Mouse (Mus musculus): ENCODE data around the gene Gm45062.

DNA sequence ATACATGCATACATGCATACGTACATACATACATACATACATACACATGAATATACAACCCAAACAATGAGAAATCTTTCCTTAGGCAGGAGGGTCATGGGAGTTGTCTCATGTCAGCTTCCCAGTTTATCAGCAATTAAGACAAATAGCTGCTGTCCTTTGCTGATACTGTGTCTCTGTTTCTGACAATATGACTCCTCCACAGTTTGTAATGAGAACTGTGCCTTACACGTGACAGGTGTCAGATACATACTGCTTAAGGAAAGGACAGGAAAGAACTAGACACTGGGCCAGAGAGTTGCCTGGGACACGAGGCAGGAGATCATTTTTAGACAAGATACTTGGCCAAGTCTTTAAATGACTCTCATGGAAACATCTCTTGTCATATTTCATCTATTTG is 215.1 kb downstream of the Gm45062 start:
- TF ChIP-seq EP300 (IDR thresholded peaks at IDR 0.05; ENCODE audit: low read depth): no peak
- TF ChIP-seq CTCF (IDR thresholded peaks at IDR 0.05; ENCODE audit: low read depth): no peak
